Mouse (Mus musculus) lung, postnatal 0 days (tissue): ENCODE measurements around the gene Polr1e.

Experiments
- CTCF ChIP-seq: IDR thresholded peaks from 2 replicates; pipeline ENCODE4 v1.5.1; 2016; ENCODE audit warnings: antibody characterized with exemption, mild to moderate bottlenecking
- EP300 ChIP-seq: IDR thresholded peaks from 2 replicates; pipeline ENCODE4 v1.6.1; 2016; ENCODE audit warnings: antibody characterized with exemption, mild to moderate bottlenecking, control low read depth

- TF ChIP-seq EP300 (no peak), CTCF (no peak)
Measured at GRCm38 (mm10) chr4:45037455-45038410, 19.4 kb downstream of the Polr1e start.
